Mouse (Mus musculus): ENCODE results near the gene Mgst2.

Gene Mgst2

GRCm38 (mm10) chr3:51660060-51660459, at the start of gene Mgst2:
TSS of gene Mgst2 (plus strand) at chr3:51660360.
- DNase-seq (ENCODE audit: low read depth, low spot score), result peak; percentile 23

- DNase-seq (ENCODE audit: low read depth, low spot score), result peak; percentile 38
Measured at GRCm38 (mm10) chr3:51611972-51612371, 48.2 kb upstream of the Mgst2 start.

DNA sequence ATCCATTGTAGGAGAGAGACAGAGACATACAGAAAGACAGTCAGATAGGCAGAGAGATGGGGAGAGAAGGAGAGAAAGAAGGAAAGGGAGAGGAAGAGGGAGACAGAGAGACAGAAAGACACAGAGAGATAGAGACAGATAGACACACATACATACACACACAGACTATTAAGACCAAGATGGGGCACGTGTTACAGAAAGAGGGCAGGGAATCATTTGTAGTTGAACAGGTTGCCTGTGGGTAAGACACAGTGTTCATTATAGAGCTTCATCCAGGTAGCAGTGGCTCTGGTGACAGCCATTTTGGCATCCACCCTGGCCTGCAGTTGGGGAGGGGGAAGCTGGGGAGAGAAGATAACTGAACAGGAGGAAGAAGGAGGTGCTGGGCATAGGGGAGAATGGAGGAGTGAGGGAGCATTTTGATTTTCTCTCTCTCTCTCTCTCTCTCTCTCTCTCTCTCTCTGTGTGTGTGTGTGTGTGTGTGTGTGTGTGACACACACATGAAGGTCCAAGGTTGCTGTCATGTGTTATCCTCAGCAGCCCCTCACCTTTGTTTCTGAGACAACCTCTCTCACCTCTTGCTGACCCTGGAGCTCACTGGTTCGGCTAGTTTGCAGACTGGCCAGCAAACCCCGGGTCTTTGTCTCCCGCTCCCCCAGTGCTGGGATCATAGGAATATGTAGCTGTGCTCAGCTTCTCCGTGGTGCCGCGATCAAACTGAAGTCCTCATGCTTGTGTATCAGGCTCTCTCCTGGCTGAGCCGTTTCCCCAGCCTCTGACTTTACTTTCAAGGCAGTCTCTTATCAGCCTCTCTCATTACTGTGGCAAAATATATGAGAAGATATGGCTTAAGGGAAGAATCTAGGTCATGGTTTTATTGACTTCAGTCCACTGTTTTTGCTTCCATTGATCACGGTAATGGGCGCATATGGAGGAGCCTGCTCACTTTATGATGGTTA, 47.5 kb upstream of the Mgst2 start:
- no peak for DNase-seq (ENCODE audit: low read depth, low spot score)

DNA sequence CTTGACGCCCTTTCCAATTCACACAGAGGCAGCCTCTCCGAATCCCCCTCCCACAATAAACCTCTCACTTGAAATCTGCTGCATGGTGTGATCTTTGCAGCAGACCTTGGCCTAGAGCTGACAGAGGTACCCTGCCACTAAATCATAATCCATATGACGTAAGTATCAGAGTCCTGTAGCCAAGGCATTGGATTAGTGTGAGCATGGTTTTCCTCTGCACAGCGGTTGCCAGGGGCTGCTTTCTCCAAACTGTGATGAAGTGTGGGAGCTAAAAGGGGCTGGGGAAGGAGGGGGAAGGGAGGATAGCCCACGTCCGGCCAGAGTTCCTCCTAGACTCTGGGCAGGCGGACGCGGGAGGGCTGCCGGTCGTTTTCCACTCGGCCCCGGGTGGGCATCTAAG, 45.9 kb upstream of the Mgst2 start:
- DNase-seq (ENCODE audit: low read depth, low spot score), result no peak

- DNase-seq (ENCODE audit: low read depth, low spot score), result no peak
Measured at GRCm38 (mm10) chr3:51623956-51624355, 36.2 kb upstream of the Mgst2 start.

DNA sequence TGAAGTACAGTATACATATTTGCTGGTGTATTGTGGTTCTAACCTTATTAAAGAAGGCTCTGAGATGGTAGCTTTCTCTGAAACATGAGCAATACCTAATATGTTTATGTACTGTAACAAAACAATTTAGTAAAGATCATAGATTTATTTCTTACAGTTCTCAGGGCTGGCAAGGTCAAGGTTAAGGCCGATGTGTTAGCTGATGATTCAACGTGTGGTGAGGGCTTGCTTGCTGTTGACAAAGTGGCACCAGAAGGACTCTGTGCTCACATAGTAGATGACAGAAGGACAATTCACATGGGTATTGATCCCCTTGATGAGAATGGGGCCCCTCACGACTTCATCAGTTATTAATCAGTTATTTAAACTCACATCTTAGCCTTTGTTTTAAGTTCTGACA, 32.4 kb upstream of the Mgst2 start:
- DNase-seq (ENCODE audit: low read depth, low spot score), result no peak

GRCm38 (mm10) chr3:51628977-51629376, 31.2 kb upstream of the Mgst2 start:
- no peak for DNase-seq (ENCODE audit: low read depth, low spot score)

GRCm38 (mm10) chr3:51630746-51631145, 29.4 kb upstream of the Mgst2 start:
- DNase-seq (ENCODE audit: low read depth, low spot score), result no peak

GRCm38 (mm10) chr3:51631971-51632370, 28.2 kb upstream of the Mgst2 start:
- DNase-seq (ENCODE audit: low read depth, low spot score), result no peak

DNA sequence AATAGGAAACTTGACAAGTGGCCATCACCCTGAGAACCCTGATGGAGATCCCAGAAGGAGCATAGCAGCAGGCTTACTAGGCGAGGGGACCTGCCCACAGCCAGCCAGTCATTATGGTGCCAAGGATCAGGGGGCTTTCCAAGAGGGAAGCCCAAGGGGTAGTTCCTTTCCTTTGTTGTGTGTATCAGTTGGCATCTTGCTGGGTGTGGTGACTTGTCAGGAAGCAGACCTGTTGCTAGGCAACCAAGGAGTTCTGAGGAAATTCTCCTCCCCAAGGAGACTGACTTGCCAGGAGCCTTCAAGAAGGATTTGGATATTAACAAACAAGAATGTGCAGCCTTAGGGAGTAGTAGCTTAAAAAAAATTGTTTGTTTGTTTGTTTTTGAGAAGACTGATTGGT, 25.7 kb upstream of the Mgst2 start:
- DNase-seq (ENCODE audit: low read depth, low spot score), result peak; percentile 23

DNA sequence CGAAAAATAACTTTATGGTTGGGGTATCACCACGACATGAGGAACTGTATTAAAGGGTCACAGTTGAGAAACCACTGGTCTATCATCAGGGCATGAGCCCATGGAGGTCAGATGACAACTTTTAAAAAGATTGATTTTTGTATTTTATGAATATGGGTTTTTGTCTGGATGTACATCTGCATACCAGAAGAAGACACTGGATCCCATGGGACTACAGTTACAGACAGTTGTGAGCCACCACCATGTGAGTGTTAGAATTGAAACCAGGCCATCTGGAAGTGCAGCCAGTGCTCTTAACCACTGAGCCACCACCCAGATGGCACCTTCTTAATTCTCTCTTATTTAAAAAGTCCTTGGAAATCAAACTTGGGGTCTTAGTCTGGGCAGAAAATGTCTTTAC, 24.2 kb upstream of the Mgst2 start:
- no peak for DNase-seq (ENCODE audit: low read depth, low spot score)

- DNase-seq (ENCODE audit: low read depth, low spot score), result peak; percentile 78
Measured at GRCm38 (mm10) chr3:51636700-51637099, 23.5 kb upstream of the Mgst2 start.

DNA sequence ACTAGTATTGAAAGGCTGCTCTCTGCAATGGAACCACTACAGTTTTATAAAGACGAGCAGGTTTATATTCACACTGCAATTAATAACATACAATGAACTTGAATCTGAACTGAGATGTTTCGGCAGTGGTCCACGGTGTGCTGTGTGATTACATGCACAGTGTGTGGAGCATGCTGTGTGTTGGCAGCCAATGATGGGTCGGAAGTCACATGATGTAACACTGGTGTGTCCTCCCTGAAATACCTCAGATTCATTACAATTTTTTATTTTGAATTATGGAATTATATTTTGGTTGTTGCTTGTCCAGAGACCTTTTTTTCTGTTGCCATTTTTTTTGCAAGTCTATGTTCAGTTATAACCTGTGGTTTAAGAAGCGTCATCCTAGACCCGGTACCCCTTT, 22.8 kb upstream of the Mgst2 start:
- no peak for DNase-seq (ENCODE audit: low read depth, low spot score)

- no peak for DNase-seq (ENCODE audit: low read depth, low spot score)
Measured at GRCm38 (mm10) chr3:51638260-51638659, 21.9 kb upstream of the Mgst2 start.

- no peak for DNase-seq (ENCODE audit: low read depth, low spot score)
Measured at GRCm38 (mm10) chr3:51645484-51645883, 14.7 kb upstream of the Mgst2 start.

GRCm38 (mm10) chr3:51646301-51646700, 13.9 kb upstream of the Mgst2 start:
- no peak for DNase-seq (ENCODE audit: low read depth, low spot score)

GRCm38 (mm10) chr3:51647356-51647755, 12.8 kb upstream of the Mgst2 start:
- no peak for DNase-seq (ENCODE audit: low read depth, low spot score)

GRCm38 (mm10) chr3:51648037-51648664, 12.0 kb upstream of the Mgst2 start:
- peak; percentile 88 for DNase-seq (ENCODE audit: low read depth, low spot score)

DNA sequence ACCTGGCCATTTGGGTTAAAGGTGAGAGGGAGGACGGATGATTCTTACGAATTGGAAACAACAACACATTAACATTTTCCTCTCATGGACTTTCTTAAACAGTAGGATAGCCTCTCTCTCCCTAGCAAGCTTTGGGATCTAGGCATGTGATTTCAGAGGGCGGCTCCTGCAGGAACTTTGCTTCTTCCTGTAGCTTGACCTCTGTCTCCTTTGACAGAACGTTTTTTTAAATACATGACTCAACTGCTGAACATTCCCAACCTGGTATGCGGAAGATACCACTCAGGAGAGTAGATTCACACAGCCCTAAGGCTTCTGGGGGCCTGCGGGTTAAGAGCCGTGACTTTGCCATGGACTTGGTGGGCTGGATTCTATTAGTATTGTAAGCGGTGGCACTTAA, 10.7 kb upstream of the Mgst2 start:
- DNase-seq (ENCODE audit: low read depth, low spot score), result no peak

- DNase-seq (ENCODE audit: low read depth, low spot score), result no peak
Measured at GRCm38 (mm10) chr3:51649986-51650385, 10.2 kb upstream of the Mgst2 start.

DNA sequence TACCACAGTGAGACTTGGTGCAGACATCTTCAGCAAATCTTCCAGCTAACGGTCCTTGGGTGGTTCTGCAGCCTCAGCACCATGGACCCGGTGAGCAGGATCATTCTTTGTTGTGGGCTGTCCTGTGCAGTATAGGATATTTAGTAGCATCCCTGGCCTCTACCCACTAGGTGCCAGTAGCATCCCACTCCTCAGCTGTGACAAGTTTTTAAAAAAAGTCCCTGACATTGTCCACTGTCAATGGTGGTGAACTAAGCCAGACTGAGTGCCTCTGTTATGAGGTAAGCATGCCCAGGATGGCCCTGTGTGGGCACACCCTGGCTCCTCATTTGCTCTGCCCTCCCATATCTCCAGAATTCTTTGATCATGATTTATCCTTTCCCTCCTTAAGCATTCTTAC, 9.0 kb upstream of the Mgst2 start:
- no peak for DNase-seq (ENCODE audit: low read depth, low spot score)

GRCm38 (mm10) chr3:51652292-51652691, 7.9 kb upstream of the Mgst2 start:
- peak; percentile 93 for DNase-seq (ENCODE audit: low read depth, low spot score)

DNA sequence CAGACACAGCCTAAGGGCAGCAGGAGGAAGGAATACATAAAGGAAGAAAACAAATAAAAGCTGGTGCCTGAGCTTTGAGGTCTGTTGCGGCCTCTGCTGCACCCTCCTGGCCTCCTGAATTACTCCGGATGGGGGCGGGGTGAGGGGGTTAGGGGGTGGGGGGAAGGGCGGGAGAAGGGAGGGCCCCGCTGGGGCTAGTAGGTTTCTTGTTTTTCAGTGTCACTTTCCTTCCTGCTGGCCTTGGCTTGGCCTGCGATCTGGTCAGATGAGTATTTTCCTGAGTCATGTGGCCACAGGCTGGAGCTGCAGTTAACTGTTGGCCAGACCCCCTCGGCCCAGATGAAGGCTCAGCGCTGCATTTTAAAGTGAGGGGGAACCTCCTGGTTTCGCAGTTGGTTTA, 7.5 kb upstream of the Mgst2 start:
- peak; percentile 77 for DNase-seq (ENCODE audit: low read depth, low spot score)

All from CD4-positive, CD25-positive, alpha-beta regulatory T cell, adult 2 months (primary cell).